Mouse (Mus musculus) CH12.LX (cell line): Measurements from ENCODE around the gene Cd2.

Experiments
- BHLHE40 ChIP-seq: IDR thresholded peaks from 2 replicates; pipeline ENCODE4 v1.6.1; 2011; ENCODE audit warnings: mild to moderate bottlenecking, low read depth, low read length, improper control_type of control experiment
- CTCF ChIP-seq, 2 experiments: IDR thresholded peaks in 1 of 2; conservative IDR thresholded peaks in 1 of 2; 2 replicates each; pipeline ENCODE4 v1.5.1; 2011 to 2012; ENCODE audit warnings: low read depth in 2 of 2, low read length in 2 of 2, improper control_type of control experiment in 1 of 2, inconsistent platforms in 1 of 2, mild to moderate bottlenecking in 1 of 2, moderate library complexity in 1 of 2
- E2F4 ChIP-seq: IDR thresholded peaks from 2 replicates; pipeline ENCODE4 v1.6.1; 2011; ENCODE audit warnings: low read depth, low read length, improper control_type of control experiment; ENCODE audit not compliant: insufficient replicate concordance
- KAT2A ChIP-seq: IDR thresholded peaks from 2 replicates; pipeline ENCODE4 v1.6.1; 2012; ENCODE audit warnings: low read length, improper control_type of control experiment, inconsistent platforms; ENCODE audit not compliant: insufficient replicate concordance
- POLR2A ChIP-seq: IDR thresholded peaks from 2 replicates; pipeline ENCODE4 v1.6.1; 2011; ENCODE audit warnings: low read depth, mild to moderate bottlenecking, improper control_type of control experiment, low read length

DNA sequence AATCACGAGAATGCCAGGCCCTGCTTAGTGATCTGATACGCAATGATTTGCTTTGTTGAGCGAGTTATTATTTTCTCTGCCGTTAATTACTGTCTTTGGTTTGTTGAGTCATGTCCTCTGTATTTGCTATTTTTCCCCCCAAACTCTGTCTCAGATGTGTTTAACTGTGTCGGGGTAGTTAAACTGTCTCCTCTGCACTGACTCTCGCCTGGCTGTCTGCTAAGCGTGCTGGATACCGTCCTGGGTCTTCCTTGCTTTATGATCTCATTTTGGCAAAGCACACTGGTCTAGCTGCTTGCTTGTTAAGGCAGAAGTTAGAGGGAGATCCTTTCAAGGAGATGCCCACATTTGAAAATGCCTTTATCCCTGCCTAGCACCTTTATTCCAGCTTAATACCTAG is 31.6 kb downstream of the Cd2 start:
- TF ChIP-seq CTCF (conservative IDR thresholded peaks at IDR 0.05 in 1 of 2, IDR thresholded peaks at IDR 0.05 in 1 of 2; ENCODE audit: low read depth in 2 of 2, low read length in 2 of 2), result no peak
- no peak for TF ChIP-seq POLR2A
- no peak for TF ChIP-seq BHLHE40
- no peak for TF ChIP-seq KAT2A
- TF ChIP-seq E2F4, result no peak
